Mouse (Mus musculus) olfactory bulb, adult 2 months (tissue): ENCODE data around the gene Trpm5.

Source experiments
- CTCF ChIP-seq: fragments of 200-500 bp; IDR thresholded peaks from 2 replicates; pipeline ENCODE4 v1.5.1; 2012; ENCODE audit warnings: low read depth, mild to moderate bottlenecking, low read length, moderate library complexity; ENCODE audit not compliant: insufficient read depth
- POLR2A ChIP-seq: fragments of 200-500 bp; IDR thresholded peaks from 2 replicates; pipeline ENCODE4 v1.6.1; 2012; ENCODE audit warnings: mild to moderate bottlenecking, low read depth, low read length, moderate library complexity; ENCODE audit not compliant: insufficient read depth

GRCm38 (mm10) chr7:143095554-143095907, 1.1 kb upstream of the Trpm5 start:
- no peak for TF ChIP-seq CTCF
- TF ChIP-seq POLR2A = no peak
